ENCODE assay signal across 8 mouse cellular contexts in genomic region chr19:46356701-46357138, GRCm38 (mm10). TPM values are rescaled to one million over a fixed set of nuclear protein-coding genes. Genes with fewer than 3 reads are reported as not detected.
DNase-seq lines count a peak whose midpoint lies in the region; ATAC-seq and TF ChIP-seq lines count a peak whose summit lies in the region.

No protein-coding gene starts in this region.

- peak; percentile 69 for ATAC-seq in embryonic facial prominence, embryonic 13.5 days (ENCODE audit: insufficient number of reproducible peaks, insufficient read depth, low FRiP score, low TSS enrichment, low read depth)
- ATAC-seq in limb, embryonic 13.5 days (ENCODE audit: low FRiP score, low read depth): peak; percentile 73
- peak; percentile 94 for ATAC-seq in midbrain, embryonic 15.5 days (replicated peaks)

- H3K4me3 ChIP-seq in embryonic facial prominence, embryonic 13.5 days: peak overlapping the region; percentile 49
- H3K4me3 ChIP-seq in limb, embryonic 13.5 days: peak overlapping the region; percentile 53
- peak overlapping the region; percentile 48 for H3K4me3 ChIP-seq in midbrain, embryonic 15.5 days
- H3K4me3 ChIP-seq in spleen, adult 2 months (ENCODE audit: extremely low read depth, insufficient read depth, insufficient read length): peak overlapping the region; percentile 57

- TF ChIP-seq CTCF in spleen, adult 2 months (IDR thresholded peaks at IDR 0.05; ENCODE audit: extremely low read depth, insufficient read depth, insufficient read length, insufficient replicate concordance): no peak

- peak overlapping the region; percentile 65 for H3K9ac ChIP-seq in embryonic facial prominence, embryonic 13.5 days
- peak overlapping the region; percentile 66 for H3K9ac ChIP-seq in limb, embryonic 13.5 days
- peak overlapping the region; percentile 58 for H3K9ac ChIP-seq in midbrain, embryonic 15.5 days

- H3K4me2 ChIP-seq in embryonic facial prominence, embryonic 13.5 days: peak overlapping the region; percentile 79
- H3K4me2 ChIP-seq in limb, embryonic 13.5 days (replicated peaks): peak overlapping the region; percentile 80
- peak overlapping the region; percentile 73 for H3K4me2 ChIP-seq in midbrain, embryonic 15.5 days

- under 1% methylated on average over 29 of the region's 29 CpGs for WGBS in embryonic facial prominence, embryonic 13.5 days
- 0% methylated on average over 29 of the region's 29 CpGs for WGBS in limb, embryonic 13.5 days
- WGBS in midbrain, embryonic 15.5 days: under 1% methylated on average over 29 of the region's 29 CpGs
- WGBS in spleen, adult 2 months: under 1% methylated on average over 29 of the region's 29 CpGs

- no peaks in the 10 kb centered on the region for H3K9me3 ChIP-seq in embryonic facial prominence, embryonic 13.5 days
- no peaks in the 10 kb centered on the region for H3K9me3 ChIP-seq in limb, embryonic 13.5 days
- no peaks in the 10 kb centered on the region for H3K9me3 ChIP-seq in midbrain, embryonic 15.5 days

- TF ChIP-seq POLR2A in spleen, adult 2 months (IDR thresholded peaks at IDR 0.05; ENCODE audit: low read depth, low read length): no peak

- no peak overlapping the region for H3K27ac ChIP-seq in embryonic facial prominence, embryonic 13.5 days
- H3K27ac ChIP-seq in limb, embryonic 13.5 days: no peak overlapping the region
- H3K27ac ChIP-seq in midbrain, embryonic 15.5 days: peak overlapping the region; percentile 49
- no peak overlapping the region for H3K27ac ChIP-seq in spleen, adult 2 months (ENCODE audit: insufficient read depth, low read length)

- H3K4me1 ChIP-seq in embryonic facial prominence, embryonic 13.5 days: peaks cover 5% of the 10 kb centered on the region
- peaks cover 9% of the 10 kb centered on the region for H3K4me1 ChIP-seq in limb, embryonic 13.5 days
- peaks cover 15% of the 10 kb centered on the region for H3K4me1 ChIP-seq in midbrain, embryonic 15.5 days
- peaks cover 9% of the 10 kb centered on the region for H3K4me1 ChIP-seq in spleen, adult 2 months (ENCODE audit: control insufficient read depth, insufficient read depth, insufficient read length)

- H3K27me3 ChIP-seq in embryonic facial prominence, embryonic 13.5 days: peaks cover 35% of the 10 kb centered on the region
- H3K27me3 ChIP-seq in limb, embryonic 13.5 days: peaks cover 29% of the 10 kb centered on the region
- H3K27me3 ChIP-seq in midbrain, embryonic 15.5 days (replicated peaks): peaks cover 5% of the 10 kb centered on the region
- H3K27me3 ChIP-seq in spleen, adult 2 months (ENCODE audit: control insufficient read depth, insufficient read depth, low read length): no peaks in the 10 kb centered on the region

- no peaks in the 10 kb centered on the region for H3K36me3 ChIP-seq in embryonic facial prominence, embryonic 13.5 days
- H3K36me3 ChIP-seq in limb, embryonic 13.5 days: no peaks in the 10 kb centered on the region
- no peaks in the 10 kb centered on the region for H3K36me3 ChIP-seq in midbrain, embryonic 15.5 days (replicated peaks)
- no peaks in the 10 kb centered on the region for H3K36me3 ChIP-seq in spleen, adult 2 months (ENCODE audit: control insufficient read depth, insufficient read depth, low read length)

- DNase-seq in 3134 (ENCODE audit: extremely low read depth, insufficient read length, low spot score): peak; percentile 94
- DNase-seq in adrenal gland, postnatal 4 days (ENCODE audit: low spot score in 2 of 2): peak; percentile 58 to 62
- DNase-seq in heart, adult 8-10 months (ENCODE audit: low spot score): peak; percentile 82
- peak; percentile 89 to 94 for DNase-seq in kidney, adult 8-10 months
- DNase-seq in spleen, adult 2 months (ENCODE audit: low read depth in 1 of 2, low spot score in 2 of 2): peak; percentile 31 to 70

RNA-seq across cellular contexts. Expression of gene 2310034G01Rik, which starts 6.6 kb away (rescaled TPM):
- 1 to 10 TPM in 1 of 2 experiments, under 1 TPM in 1; 0.73 to 1.6 TPM for total RNA-seq in adrenal gland, postnatal 4 days (2021)
- polyA plus RNA-seq in embryonic facial prominence, embryonic 13.5 days (2015; fragmentation: Nextera tagmentation; extraction: Ambion mirVana): 1.5 and 2.3 TPM in 2 replicates
- total RNA-seq in heart, adult 8-10 months (2022): under 1 TPM; 0.44 to 0.66 (median 0.48) TPM
- 2.7 TPM in 2 replicates for polyA plus RNA-seq in limb, embryonic 13.5 days (2015; fragmentation: Nextera tagmentation; extraction: Ambion mirVana)
- 2.0 and 2.8 TPM in 2 replicates for polyA plus RNA-seq in midbrain, embryonic 15.5 days (2015; fragmentation: Nextera tagmentation; extraction: Ambion mirVana)
- polyA plus RNA-seq in spleen, adult 2 months (2012; rRNA removed): 0.16 and 0.42 TPM in 2 replicates

RNA-seq across cellular contexts. Expression of gene Mfsd13a, which starts 15.8 kb away (rescaled TPM):
- 1 to 10 TPM; 4.8 to 5.7 TPM for total RNA-seq in adrenal gland, postnatal 4 days (2021)
- polyA plus RNA-seq in embryonic facial prominence, embryonic 13.5 days (2015; fragmentation: Nextera tagmentation; extraction: Ambion mirVana): 3.3 and 4.3 TPM in 2 replicates
- 1 to 10 TPM; 3.7 to 4.5 (median 3.8) TPM for total RNA-seq in heart, adult 8-10 months (2022)
- polyA plus RNA-seq in limb, embryonic 13.5 days (2015; fragmentation: Nextera tagmentation; extraction: Ambion mirVana): 3.5 and 4.8 TPM in 2 replicates
- 11.1 and 11.7 TPM in 2 replicates for polyA plus RNA-seq in midbrain, embryonic 15.5 days (2015; fragmentation: Nextera tagmentation; extraction: Ambion mirVana)
- 5.3 and 10.8 TPM in 2 replicates for polyA plus RNA-seq in spleen, adult 2 months (2012; rRNA removed)

RNA-seq across cellular contexts. Expression of gene Cuedc2, which starts 18.2 kb away (rescaled TPM):
- 100 to 1,000 TPM; 106 to 112 TPM for total RNA-seq in adrenal gland, postnatal 4 days (2021)
- 177 and 188 TPM in 2 replicates for polyA plus RNA-seq in embryonic facial prominence, embryonic 13.5 days (2015; fragmentation: Nextera tagmentation; extraction: Ambion mirVana)
- total RNA-seq in heart, adult 8-10 months (2022): 10 to 100 TPM; 76.5 to 91.0 (median 83.5) TPM
- 176 and 177 TPM in 2 replicates for polyA plus RNA-seq in limb, embryonic 13.5 days (2015; fragmentation: Nextera tagmentation; extraction: Ambion mirVana)
- polyA plus RNA-seq in midbrain, embryonic 15.5 days (2015; fragmentation: Nextera tagmentation; extraction: Ambion mirVana): 340 and 347 TPM in 2 replicates
- polyA plus RNA-seq in spleen, adult 2 months (2012; rRNA removed): 45.3 and 55.0 TPM in 2 replicates

RNA-seq across cellular contexts. Expression of gene Fbxl15, which starts 28.7 kb away (rescaled TPM):
- total RNA-seq in adrenal gland, postnatal 4 days (2021): 10 to 100 TPM in 1 of 2 experiments, 1 to 10 TPM in 1; 9.6 to 10.4 TPM
- polyA plus RNA-seq in embryonic facial prominence, embryonic 13.5 days (2015; fragmentation: Nextera tagmentation; extraction: Ambion mirVana): 15.1 and 16.5 TPM in 2 replicates
- total RNA-seq in heart, adult 8-10 months (2022): 1 to 10 TPM; 4.0 to 6.4 (median 5.6) TPM
- polyA plus RNA-seq in limb, embryonic 13.5 days (2015; fragmentation: Nextera tagmentation; extraction: Ambion mirVana): 14.7 and 15.5 TPM in 2 replicates
- 48.2 and 54.8 TPM in 2 replicates for polyA plus RNA-seq in midbrain, embryonic 15.5 days (2015; fragmentation: Nextera tagmentation; extraction: Ambion mirVana)
- polyA plus RNA-seq in spleen, adult 2 months (2012; rRNA removed): 12.1 and 16.4 TPM in 2 replicates

RNA-seq across cellular contexts. Expression of gene Psd, which starts 29.8 kb away (rescaled TPM):
- 10 to 100 TPM; 19.0 to 22.6 TPM for total RNA-seq in adrenal gland, postnatal 4 days (2021)
- 5.0 and 6.0 TPM in 2 replicates for polyA plus RNA-seq in embryonic facial prominence, embryonic 13.5 days (2015; fragmentation: Nextera tagmentation; extraction: Ambion mirVana)
- total RNA-seq in heart, adult 8-10 months (2022): under 1 TPM; 0.35 to 0.86 (median 0.53) TPM
- 4.1 and 4.8 TPM in 2 replicates for polyA plus RNA-seq in limb, embryonic 13.5 days (2015; fragmentation: Nextera tagmentation; extraction: Ambion mirVana)
- polyA plus RNA-seq in midbrain, embryonic 15.5 days (2015; fragmentation: Nextera tagmentation; extraction: Ambion mirVana): 146 and 148 TPM in 2 replicates
- polyA plus RNA-seq in spleen, adult 2 months (2012; rRNA removed): 3.6 and 4.7 TPM in 2 replicates
